Mouse (Mus musculus) bone marrow, adult 2 months (tissue): ENCODE measurements around the gene Fuz. TPM values are rescaled to one million over a fixed set of nuclear protein-coding genes. Genes with fewer than 3 reads are reported as not detected.

Experiments
- H3K27ac ChIP-seq: fragments of 200-500 bp; 2 replicates; pipeline ENCODE4 v1.5.1; 2012; ENCODE audit warnings: low read depth, mild to moderate bottlenecking, control low read depth, inconsistent platforms, low read length; ENCODE audit not compliant: control insufficient read depth, poor library complexity, insufficient read depth
- H3K4me1 ChIP-seq: fragments of 200-500 bp; 2 replicates; pipeline ENCODE4 v1.6.1; 2011; ENCODE audit warnings: low read length; ENCODE audit not compliant: control insufficient read depth, insufficient read depth
- H3K4me3 ChIP-seq: fragments of 200-500 bp; replicated peaks from 2 replicates; pipeline ENCODE3; 2011; ENCODE audit warnings: mild to moderate bottlenecking, low read depth, low read length, control low read depth; ENCODE audit not compliant: control insufficient read depth
- CTCF ChIP-seq: fragments of 200-500 bp; IDR thresholded peaks from 2 replicates; pipeline ENCODE4 v1.5.1; 2011; ENCODE audit warnings: low read length, control low read depth; ENCODE audit not compliant: control insufficient read depth, insufficient read depth
- POLR2A ChIP-seq: fragments of 200-500 bp; IDR thresholded peaks from 2 replicates; pipeline ENCODE4 v1.6.1; 2011; ENCODE audit warnings: low read depth, mild to moderate bottlenecking, control low read depth, low read length, borderline replicate concordance; ENCODE audit not compliant: control insufficient read depth
- WGBS: fragments of 180-500 bp; shearing (Covaris S2); methylation state at CpG from one replicate; pipeline ENCODE4 v1.1.7; 2018; 5-methylcytosine and 5-hydroxymethylcytosine counted together
- polyA plus RNA-seq: library from polyadenylated mRNA; stranded (reverse); fragments of >200 nt; gene quantifications from 2 replicates; pipeline ENCODE4 v1.2.4, GENCODE M21; 2011; ENCODE audit warnings: low replicate concordance; ENCODE audit not compliant: missing spikeins, insufficient read depth, insufficient read length

Gene Fuz
- polyA plus RNA-seq, 1 experiment: 21.8 TPM

GRCm38 (mm10) chr7:44856265-44856916 is 39.5 kb upstream of the Fuz start:
- Histone ChIP-seq H3K4me1 (peaks cover 4% of the 10 kb centered on the region; the same call in 1 of the 2 replicates), H3K4me3 (peak overlapping the region; percentile 87), H3K27ac (peak overlapping the region; percentile 88)
- TF ChIP-seq CTCF: no peak
- TF ChIP-seq POLR2A: no peak
- WGBS: 15% methylated on average over 9 of the region's 9 CpGs

GRCm38 (mm10) chr7:44857042-44857552 is 38.8 kb upstream of the Fuz start, which contains the start of gene Pnkp:
TSS of gene Pnkp (plus strand) at chr7:44857139.
- Histone ChIP-seq H3K4me1 (peaks cover 4% of the 10 kb centered on the region; the same call in 1 of the 2 replicates), H3K27ac (peak within 1 kb of the TSS; percentile 88), H3K4me3 (peak within 1 kb of the TSS; percentile 87)
- WGBS: under 1% methylated on average over 32 of the region's 32 CpGs
- TF ChIP-seq CTCF: no peak; the same call in 1 of the 2 replicates
- peak; percentile 85 for TF ChIP-seq POLR2A

- WGBS: 19% methylated on average over 8 of the region's 8 CpGs
- peak overlapping the region; percentile 88; the same call in 1 of the 2 replicates for H3K27ac ChIP-seq
- H3K4me3 ChIP-seq: peak overlapping the region; percentile 64
- H3K4me1 ChIP-seq: peaks cover 4% of the 10 kb centered on the region; the same call in 1 of the 2 replicates
- TF ChIP-seq CTCF: no peak
Measured at GRCm38 (mm10) chr7:44857905-44858304, 38.0 kb upstream of the Fuz start.

- peaks cover 4% of the 10 kb centered on the region; the same call in 1 of the 2 replicates for H3K4me1 ChIP-seq
- H3K4me3 ChIP-seq: no peak overlapping the region
- TF ChIP-seq POLR2A (no peak), CTCF (no peak)
- WGBS: 87% methylated on average over 11 of the region's 11 CpGs
- no peak overlapping the region for H3K27ac ChIP-seq
Measured at GRCm38 (mm10) chr7:44859896-44860295, 36.0 kb upstream of the Fuz start.

- peaks cover 2% of the 10 kb centered on the region; the same call in 1 of the 2 replicates for H3K4me1 ChIP-seq
- no peak overlapping the region for H3K27ac ChIP-seq
- TF ChIP-seq CTCF (peak; percentile 94), POLR2A (peak; percentile 48; the same call in 1 of the 2 replicates)
- WGBS: 63% methylated on average over 22 of the region's 22 CpGs
- H3K4me3 ChIP-seq: no peak overlapping the region
Measured at GRCm38 (mm10) chr7:44860576-44861428, 35.1 kb upstream of the Fuz start.

- Histone ChIP-seq H3K4me1 (peaks cover 5% of the 10 kb centered on the region), H3K4me3 (no peak overlapping the region), H3K27ac (no peak overlapping the region)
- 88% methylated on average over 14 of the region's 14 CpGs for WGBS
- TF ChIP-seq POLR2A (no peak; the same call in 1 of the 2 replicates), CTCF (0 out of 2 replicates have a peak, but pooled peaks have one; percentile 2)
Measured at GRCm38 (mm10) chr7:44861429-44861816, 34.5 kb upstream of the Fuz start.

- peaks cover 7% of the 10 kb centered on the region for H3K4me1 ChIP-seq
- H3K4me3 ChIP-seq: no peak overlapping the region
- H3K27ac ChIP-seq: no peak overlapping the region
- no peak for TF ChIP-seq POLR2A
- no peak for TF ChIP-seq CTCF
- 95% methylated on average over 8 of the region's 8 CpGs for WGBS
Measured at GRCm38 (mm10) chr7:44862434-44862833, 33.4 kb upstream of the Fuz start.

- no peak overlapping the region for H3K27ac ChIP-seq
- H3K4me1 ChIP-seq: peaks cover 7% of the 10 kb centered on the region
- H3K4me3 ChIP-seq: no peak overlapping the region
- 87% methylated on average over 14 of the region's 14 CpGs for WGBS
- TF ChIP-seq CTCF (no peak), POLR2A (no peak)
Measured at GRCm38 (mm10) chr7:44863210-44863609, 32.7 kb upstream of the Fuz start.
